In the genomic region with DNA sequence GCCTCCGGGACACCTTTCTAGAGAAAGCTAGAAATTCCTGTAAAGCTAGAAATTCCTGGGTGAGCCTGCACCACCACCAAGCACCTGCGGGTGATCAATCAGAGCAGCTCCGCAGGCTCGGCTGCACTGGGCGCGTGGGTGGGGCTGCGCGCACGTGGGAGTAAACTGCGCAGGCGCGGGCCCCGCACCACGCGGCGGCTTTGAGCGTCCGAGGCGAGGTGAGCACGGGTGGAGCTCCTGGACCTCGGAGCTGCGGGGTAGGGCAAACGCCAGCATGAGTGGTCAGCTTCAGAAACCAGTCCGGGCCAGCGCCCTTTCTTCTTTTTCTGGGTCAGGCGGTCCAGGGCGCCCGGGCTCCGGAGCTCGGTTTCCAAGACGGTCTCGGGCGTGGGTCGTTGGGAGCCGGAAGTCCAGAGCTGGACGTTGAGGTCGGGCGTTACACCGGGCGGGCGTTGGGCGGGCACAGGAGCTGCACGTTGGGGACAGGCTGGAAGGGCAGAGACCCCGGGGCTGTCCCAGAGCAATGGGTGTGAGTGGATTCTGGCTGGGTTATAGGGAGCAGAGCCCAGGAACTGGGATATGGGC, we compare ENCODE assay signal across 8 mouse cellular contexts. TPM values are rescaled to one million over a fixed set of nuclear protein-coding genes. Genes with fewer than 3 reads are reported as not detected.
DNase-seq lines count a peak whose midpoint lies in the region; ATAC-seq and TF ChIP-seq lines count a peak whose summit lies in the region.

A gene (plus strand): TSS at position 163 of the 585 bp plus-strand sequence.

- H3K9ac ChIP-seq in heart, embryonic 12.5 days = no peak within 1 kb of the TSS
- H3K9ac ChIP-seq in heart, adult 2 months (ENCODE audit: low read depth, low read length) = no peak within 1 kb of the TSS
- H3K9ac ChIP-seq in forebrain, embryonic 16.5 days (replicated peaks; ENCODE audit: low read depth, low read length) = no peak within 1 kb of the TSS
- H3K9ac ChIP-seq in liver, embryonic 16.5 days (ENCODE audit: low read depth, low read length) = no peak within 1 kb of the TSS

- H3K4me3 ChIP-seq in heart, embryonic 12.5 days = peak within 1 kb of the TSS; percentile 31
- no peak within 1 kb of the TSS for H3K4me3 ChIP-seq in heart, adult 2 months
- peak within 1 kb of the TSS; percentile 61 for H3K4me3 ChIP-seq in E14TG2a.4 (replicated peaks; ENCODE audit: low read length)
- peak within 1 kb of the TSS; percentile 13; the same call in 1 of the 2 replicates for H3K4me3 ChIP-seq in forebrain, embryonic 16.5 days (replicated peaks; ENCODE audit: low read length)
- 0 out of 2 replicates have a peak within 1 kb of the TSS, but pooled peaks have one; percentile 4 for H3K4me3 ChIP-seq in liver, embryonic 16.5 days (ENCODE audit: low read depth, low read length)
- no peak within 1 kb of the TSS for H3K4me3 ChIP-seq in layer of hippocampus, adult 2 months

- 42% methylated on average over 44 of the region's 44 CpGs for WGBS in heart, embryonic 12.5 days
- WGBS in heart, adult 2 months = 52% methylated on average over 44 of the region's 44 CpGs
- WGBS in forebrain, embryonic 16.5 days = 68% methylated on average over 44 of the region's 44 CpGs
- WGBS in liver, embryonic 16.5 days (ENCODE audit: insufficient replicate concordance) = 49% methylated on average over 44 of the region's 44 CpGs

- no peak for TF ChIP-seq POLR2A in heart, adult 2 months (IDR thresholded peaks at IDR 0.05; ENCODE audit: insufficient read depth, low read depth, low read length)

- H3K9me3 ChIP-seq in heart, embryonic 12.5 days (replicated peaks) = no peaks in the 10 kb centered on the region
- no peaks in the 10 kb centered on the region for H3K9me3 ChIP-seq in E14TG2a.4 (ENCODE audit: low read length)
- H3K9me3 ChIP-seq in forebrain, embryonic 16.5 days (ENCODE audit: control insufficient read depth, low read length) = no peaks in the 10 kb centered on the region
- H3K9me3 ChIP-seq in liver, embryonic 16.5 days (replicated peaks; ENCODE audit: control insufficient read depth, low read length) = no peaks in the 10 kb centered on the region

- no peak for DNase-seq in heart, adult 2 months
- no peak for DNase-seq in B cell, adult 2 months
- DNase-seq in layer of hippocampus, adult 2 months (ENCODE audit: low spot score in 2 of 2) = no peak
- DNase-seq in left cerebral cortex, adult 8-10 months (ENCODE audit: low spot score in 2 of 2) = no peak

- H3K4me2 ChIP-seq in heart, embryonic 12.5 days = peak within 1 kb of the TSS; percentile 61
- peak within 1 kb of the TSS; percentile 33 for H3K4me2 ChIP-seq in forebrain, embryonic 16.5 days (ENCODE audit: low read length)
- no peak within 1 kb of the TSS for H3K4me2 ChIP-seq in liver, embryonic 16.5 days (ENCODE audit: low read depth, low read length)

- peaks cover 3% of the 10 kb centered on the region; the same call in 1 of the 2 replicates for H3K79me2 ChIP-seq in heart, adult 2 months (replicated peaks; ENCODE audit: control insufficient read depth, insufficient read depth, low read length)

- ATAC-seq in heart, embryonic 12.5 days (ENCODE audit: insufficient number of reproducible peaks, low FRiP score) = no peak
- ATAC-seq in forebrain, embryonic 16.5 days = no peak
- ATAC-seq in liver, embryonic 16.5 days (ENCODE audit: low read depth) = no peak

- no peaks in the 10 kb centered on the region for H3K36me3 ChIP-seq in heart, embryonic 12.5 days
- H3K36me3 ChIP-seq in heart, adult 2 months (ENCODE audit: control insufficient read depth, insufficient read depth, low read length) = no peaks in the 10 kb centered on the region
- no peaks in the 10 kb centered on the region for H3K36me3 ChIP-seq in E14TG2a.4 (ENCODE audit: insufficient read depth, low read length)
- H3K36me3 ChIP-seq in forebrain, embryonic 16.5 days (ENCODE audit: control insufficient read depth, insufficient read depth) = no peaks in the 10 kb centered on the region
- H3K36me3 ChIP-seq in liver, embryonic 16.5 days (ENCODE audit: control insufficient read depth, insufficient read depth) = no peaks in the 10 kb centered on the region

- H3K27ac ChIP-seq in heart, embryonic 12.5 days (ENCODE audit: poor library complexity, severe bottlenecking) = no peak within 1 kb of the TSS
- H3K27ac ChIP-seq in heart, adult 2 months = no peak within 1 kb of the TSS
- H3K27ac ChIP-seq in forebrain, embryonic 16.5 days (ENCODE audit: low read length) = no peak within 1 kb of the TSS
- H3K27ac ChIP-seq in liver, embryonic 16.5 days (ENCODE audit: low read length) = no peak within 1 kb of the TSS
- H3K27ac ChIP-seq in layer of hippocampus, adult 2 months = no peak within 1 kb of the TSS

- H3K4me1 ChIP-seq in heart, embryonic 12.5 days (replicated peaks) = peaks cover 10% of the 10 kb centered on the region
- no peaks in the 10 kb centered on the region for H3K4me1 ChIP-seq in heart, adult 2 months (ENCODE audit: control insufficient read depth, insufficient read depth, low read length)
- H3K4me1 ChIP-seq in E14TG2a.4 (replicated peaks; ENCODE audit: low read depth, low read length) = peaks cover 11% of the 10 kb centered on the region
- H3K4me1 ChIP-seq in forebrain, embryonic 16.5 days (replicated peaks; ENCODE audit: control insufficient read depth, insufficient read depth, low read length) = peaks cover 5% of the 10 kb centered on the region
- peaks cover 7% of the 10 kb centered on the region for H3K4me1 ChIP-seq in liver, embryonic 16.5 days (ENCODE audit: control insufficient read depth, low read depth, low read length)

- no peak for TF ChIP-seq CTCF in heart, adult 2 months (IDR thresholded peaks at IDR 0.05)
- TF ChIP-seq CTCF in E14TG2a.4 (conservative IDR thresholded peaks at IDR 0.05; ENCODE audit: low read length) = no peak
- no peak; the same call in 1 of the 2 replicates for TF ChIP-seq CTCF in layer of hippocampus, adult 2 months (conservative IDR thresholded peaks at IDR 0.05)

- intact Hi-C loops in heart, adult 2 months (cut with DNase I) = no loop called here

- TF ChIP-seq EP300 in heart, adult 2 months (IDR thresholded peaks at IDR 0.05; ENCODE audit: insufficient read depth, low read depth, low read length) = no peak

- peaks cover 21% of the 10 kb centered on the region for H3K27me3 ChIP-seq in heart, embryonic 12.5 days (replicated peaks)
- H3K27me3 ChIP-seq in heart, adult 2 months (ENCODE audit: control insufficient read depth, insufficient read depth, low read length) = no peaks in the 10 kb centered on the region
- peaks cover 60% of the 10 kb centered on the region for H3K27me3 ChIP-seq in E14TG2a.4 (ENCODE audit: insufficient read depth, low read length)
- H3K27me3 ChIP-seq in forebrain, embryonic 16.5 days (replicated peaks; ENCODE audit: control insufficient read depth, insufficient read depth, low read length) = no peaks in the 10 kb centered on the region
- H3K27me3 ChIP-seq in liver, embryonic 16.5 days (ENCODE audit: control insufficient read depth, insufficient read depth, low read depth, low read length) = peaks cover 10% of the 10 kb centered on the region; the same call in 1 of the 2 replicates

RNA-seq across cellular contexts. Expression of the gene that starts here (rescaled TPM):
- 0.89 and 0.97 TPM in 2 replicates for polyA plus RNA-seq in heart, embryonic 12.5 days (2016; fragmentation: Nextera tagmentation; extraction: Ambion mirVana)
- total RNA-seq in heart, adult 2 months (2021) = not detected
- polyA plus RNA-seq in heart, adult 2 months (2012; rRNA removed) = 0.02 and 0.06 TPM in 2 replicates
- polyA plus RNA-seq in forebrain, embryonic 16.5 days (2015; fragmentation: Nextera tagmentation; extraction: Ambion mirVana) = 0.75 and 1.0 TPM in 2 replicates
- polyA plus RNA-seq in liver, embryonic 16.5 days (2015; fragmentation: Nextera tagmentation; extraction: Ambion mirVana) = 0.02 TPM in 2 replicates
- under 1 TPM; 0.56 to 0.59 TPM for total RNA-seq in layer of hippocampus, adult 2 months (2021)
- under 1 TPM; 0.27 to 0.39 (median 0.33) TPM for total RNA-seq in left cerebral cortex, adult 8-10 months (2022)

Comparison
In these comparisons a context has a peak if more than half of its experiments do, and no peak if none do; other contexts are left out.
1. H3K4me3 ChIP-seq: peak in heart, embryonic 12.5 days (single experiment), E14TG2a.4 (single experiment), forebrain, embryonic 16.5 days (single experiment) and liver, embryonic 16.5 days (single experiment); none in heart, adult 2 months (single experiment) and layer of hippocampus, adult 2 months (single experiment).